Mouse (Mus musculus): Measurements from ENCODE around the gene Psmd13. TPM values are rescaled to one million over a fixed set of nuclear protein-coding genes. Genes with fewer than 3 reads are reported as not detected.

Gene Psmd13
- polyA plus RNA-seq, 1 experiment from 2014 or later = 242 TPM

- Histone ChIP-seq H3K9ac (ENCODE audit: low read length) (peak within 1 kb of the TSS; percentile 76), H3K4me3 (ENCODE audit: low read depth, low read length) (peak within 1 kb of the TSS; percentile 49), H3K27ac (ENCODE audit: low read depth, low read length) (no peak within 1 kb of the TSS), H3K9me3 (ENCODE audit: control insufficient read depth, low read length) (no peaks in the 10 kb centered on the region), H3K4me1 (replicated peaks; ENCODE audit: control insufficient read depth, insufficient read depth, low read length) (peaks cover 2% of the 10 kb centered on the region; the same call in 1 of the 2 replicates), H3K27me3 (ENCODE audit: control insufficient read depth, insufficient read depth, low read length) (no peaks in the 10 kb centered on the region), H3K36me3 (ENCODE audit: control insufficient read depth, insufficient read depth, low read length) (no peaks in the 10 kb centered on the region), H3K4me2 (ENCODE audit: low read depth, low read length, severe bottlenecking) (peak within 1 kb of the TSS; percentile 71)
- 4% methylated on average over 33 of the region's 33 CpGs for WGBS
- ATAC-seq (replicated peaks; ENCODE audit: low FRiP score) (peak; percentile 90), DNase-seq (ENCODE audit: low spot score) (peak; percentile 93)
Observed at GRCm38 (mm10) chr7:140941222-140942051, 59.7 kb downstream of the Psmd13 start, which contains the start of gene Pgghg. TSS of gene Pgghg (plus strand) at chr7:140941391.

GRCm38 (mm10) chr7:140942341-140942740, 60.6 kb downstream of the Psmd13 start:
- Histone ChIP-seq H3K9ac (ENCODE audit: low read length) (peak overlapping the region; percentile 76), H3K27me3 (ENCODE audit: control insufficient read depth, insufficient read depth, low read length) (no peaks in the 10 kb centered on the region), H3K4me3 (ENCODE audit: low read depth, low read length) (peak overlapping the region; percentile 49), H3K4me1 (replicated peaks; ENCODE audit: control insufficient read depth, insufficient read depth, low read length) (peaks cover 2% of the 10 kb centered on the region; the same call in 1 of the 2 replicates), H3K4me2 (ENCODE audit: low read depth, low read length, severe bottlenecking) (peak overlapping the region; percentile 71), H3K36me3 (ENCODE audit: control insufficient read depth, insufficient read depth, low read length) (no peaks in the 10 kb centered on the region), H3K9me3 (ENCODE audit: control insufficient read depth, low read length) (no peaks in the 10 kb centered on the region), H3K27ac (ENCODE audit: low read depth, low read length) (no peak overlapping the region)
- DNase-seq (ENCODE audit: low spot score) (no peak), ATAC-seq (replicated peaks; ENCODE audit: low FRiP score) (no peak)
- 67% methylated on average over 9 of the region's 9 CpGs for WGBS

- WGBS = 91% methylated on average over 10 of the region's 10 CpGs
- no peaks in the 10 kb centered on the region for H3K9me3 ChIP-seq (ENCODE audit: control insufficient read depth, low read length)
- H3K36me3 ChIP-seq (ENCODE audit: control insufficient read depth, insufficient read depth, low read length) = no peaks in the 10 kb centered on the region
- no peak for DNase-seq (ENCODE audit: low spot score)
- H3K4me3 ChIP-seq (ENCODE audit: low read depth, low read length) = no peak overlapping the region
- no peak overlapping the region for H3K9ac ChIP-seq (ENCODE audit: low read length)
- H3K4me2 ChIP-seq (ENCODE audit: low read depth, low read length, severe bottlenecking) = no peak overlapping the region
- no peak for ATAC-seq (replicated peaks; ENCODE audit: low FRiP score)
- no peaks in the 10 kb centered on the region for H3K27me3 ChIP-seq (ENCODE audit: control insufficient read depth, insufficient read depth, low read length)
- H3K4me1 ChIP-seq (replicated peaks; ENCODE audit: control insufficient read depth, insufficient read depth, low read length) = peaks cover 2% of the 10 kb centered on the region; the same call in 1 of the 2 replicates
- no peak overlapping the region for H3K27ac ChIP-seq (ENCODE audit: low read depth, low read length)
Observed at GRCm38 (mm10) chr7:140942811-140943210, 61.0 kb downstream of the Psmd13 start.

- Histone ChIP-seq H3K36me3 (ENCODE audit: control insufficient read depth, insufficient read depth, low read length) (no peaks in the 10 kb centered on the region), H3K9ac (ENCODE audit: low read length) (no peak overlapping the region), H3K9me3 (ENCODE audit: control insufficient read depth, low read length) (no peaks in the 10 kb centered on the region), H3K4me1 (replicated peaks; ENCODE audit: control insufficient read depth, insufficient read depth, low read length) (peaks cover 2% of the 10 kb centered on the region; the same call in 1 of the 2 replicates), H3K27ac (ENCODE audit: low read depth, low read length) (no peak overlapping the region), H3K4me2 (ENCODE audit: low read depth, low read length, severe bottlenecking) (no peak overlapping the region), H3K4me3 (ENCODE audit: low read depth, low read length) (no peak overlapping the region), H3K27me3 (ENCODE audit: control insufficient read depth, insufficient read depth, low read length) (no peaks in the 10 kb centered on the region)
- DNase-seq (ENCODE audit: low spot score) = no peak
- ATAC-seq (replicated peaks; ENCODE audit: low FRiP score) = no peak
- WGBS = 90% methylated on average over 4 of the region's 4 CpGs
Observed at GRCm38 (mm10) chr7:140943356-140943755, 61.6 kb downstream of the Psmd13 start.

GRCm38 (mm10) chr7:140944236-140944635, 62.5 kb downstream of the Psmd13 start:
- Histone ChIP-seq H3K27me3 (ENCODE audit: control insufficient read depth, insufficient read depth, low read length) (no peaks in the 10 kb centered on the region), H3K4me1 (replicated peaks; ENCODE audit: control insufficient read depth, insufficient read depth, low read length) (peaks cover 2% of the 10 kb centered on the region; the same call in 1 of the 2 replicates), H3K4me3 (ENCODE audit: low read depth, low read length) (no peak overlapping the region), H3K9me3 (ENCODE audit: control insufficient read depth, low read length) (no peaks in the 10 kb centered on the region), H3K27ac (ENCODE audit: low read depth, low read length) (no peak overlapping the region), H3K4me2 (ENCODE audit: low read depth, low read length, severe bottlenecking) (no peak overlapping the region), H3K36me3 (ENCODE audit: control insufficient read depth, insufficient read depth, low read length) (no peaks in the 10 kb centered on the region), H3K9ac (ENCODE audit: low read length) (no peak overlapping the region)
- ATAC-seq (replicated peaks; ENCODE audit: low FRiP score) (no peak), DNase-seq (ENCODE audit: low spot score) (no peak)
- WGBS = 94% methylated on average over 7 of the region's 7 CpGs

GRCm38 (mm10) chr7:140945247-140945646, 63.5 kb downstream of the Psmd13 start:
- ATAC-seq (replicated peaks; ENCODE audit: low FRiP score) (no peak), DNase-seq (ENCODE audit: low spot score) (peak; percentile 41)
- peaks cover 2% of the 10 kb centered on the region; the same call in 1 of the 2 replicates for H3K4me1 ChIP-seq (replicated peaks; ENCODE audit: control insufficient read depth, insufficient read depth, low read length)
- H3K4me2 ChIP-seq (ENCODE audit: low read depth, low read length, severe bottlenecking) = no peak overlapping the region
- no peaks in the 10 kb centered on the region for H3K36me3 ChIP-seq (ENCODE audit: control insufficient read depth, insufficient read depth, low read length)
- H3K9ac ChIP-seq (ENCODE audit: low read length) = no peak overlapping the region
- no peak overlapping the region for H3K27ac ChIP-seq (ENCODE audit: low read depth, low read length)
- no peak overlapping the region for H3K4me3 ChIP-seq (ENCODE audit: low read depth, low read length)
- H3K9me3 ChIP-seq (ENCODE audit: control insufficient read depth, low read length) = no peaks in the 10 kb centered on the region
- H3K27me3 ChIP-seq (ENCODE audit: control insufficient read depth, insufficient read depth, low read length) = no peaks in the 10 kb centered on the region
- 95% methylated on average over 5 of the region's 5 CpGs for WGBS

- Histone ChIP-seq H3K4me1 (replicated peaks; ENCODE audit: control insufficient read depth, insufficient read depth, low read length) (peaks cover 10% of the 10 kb centered on the region; the same call in 1 of the 2 replicates), H3K4me3 (ENCODE audit: low read depth, low read length) (no peak overlapping the region), H3K27ac (ENCODE audit: low read depth, low read length) (no peak overlapping the region), H3K9ac (ENCODE audit: low read length) (no peak overlapping the region), H3K9me3 (ENCODE audit: control insufficient read depth, low read length) (no peaks in the 10 kb centered on the region), H3K36me3 (ENCODE audit: control insufficient read depth, insufficient read depth, low read length) (no peaks in the 10 kb centered on the region), H3K4me2 (ENCODE audit: low read depth, low read length, severe bottlenecking) (no peak overlapping the region), H3K27me3 (ENCODE audit: control insufficient read depth, insufficient read depth, low read length) (no peaks in the 10 kb centered on the region)
- WGBS = 91% methylated on average over 10 of the region's 10 CpGs
- no peak for ATAC-seq (replicated peaks; ENCODE audit: low FRiP score)
- DNase-seq (ENCODE audit: low spot score) = no peak
Observed at GRCm38 (mm10) chr7:140946311-140946710, 64.5 kb downstream of the Psmd13 start.

- WGBS = 80% methylated on average over 7 of the region's 7 CpGs
- ATAC-seq (replicated peaks; ENCODE audit: low FRiP score) (no peak), DNase-seq (ENCODE audit: low spot score) (no peak)
- H3K4me1 ChIP-seq (replicated peaks; ENCODE audit: control insufficient read depth, insufficient read depth, low read length) = peaks cover 10% of the 10 kb centered on the region; the same call in 1 of the 2 replicates
- H3K27me3 ChIP-seq (ENCODE audit: control insufficient read depth, insufficient read depth, low read length) = no peaks in the 10 kb centered on the region
- no peak overlapping the region for H3K4me3 ChIP-seq (ENCODE audit: low read depth, low read length)
- H3K27ac ChIP-seq (ENCODE audit: low read depth, low read length) = no peak overlapping the region
- H3K9ac ChIP-seq (ENCODE audit: low read length) = no peak overlapping the region
- no peak overlapping the region for H3K4me2 ChIP-seq (ENCODE audit: low read depth, low read length, severe bottlenecking)
- no peaks in the 10 kb centered on the region for H3K36me3 ChIP-seq (ENCODE audit: control insufficient read depth, insufficient read depth, low read length)
- no peaks in the 10 kb centered on the region for H3K9me3 ChIP-seq (ENCODE audit: control insufficient read depth, low read length)
Observed at GRCm38 (mm10) chr7:140946980-140947379, 65.2 kb downstream of the Psmd13 start.

Data from forebrain, embryonic 11.5 days (tissue).